Mouse (Mus musculus) fibroblast of lung, adult 2 months (primary cell): ENCODE results near the gene Ctrc.

Source experiments
- DNase-seq: peaks from one replicate; pipeline ENCODE4 v3.0.0-alpha.2; 2011; ENCODE audit warnings: low read depth

Gene Ctrc

GRCm38 (mm10) chr4:141845999-141846398 is at the start of gene Ctrc:
TSS of gene Ctrc (minus strand) at chr4:141846359.
- DNase-seq, result no peak

GRCm38 (mm10) chr4:141895772-141896171 is 49.6 kb upstream of the Ctrc start:
- no peak for DNase-seq

GRCm38 (mm10) chr4:141893157-141893784 is 47.1 kb upstream of the Ctrc start:
- no peak for DNase-seq

- no peak for DNase-seq
Measured at GRCm38 (mm10) chr4:141886385-141886968, 40.3 kb upstream of the Ctrc start.

GRCm38 (mm10) chr4:141885451-141885850 is 39.3 kb upstream of the Ctrc start:
- no peak for DNase-seq

GRCm38 (mm10) chr4:141882858-141883257 is 36.7 kb upstream of the Ctrc start:
- no peak for DNase-seq

GRCm38 (mm10) chr4:141881950-141882349 is 35.8 kb upstream of the Ctrc start:
- no peak for DNase-seq

- no peak for DNase-seq
Measured at GRCm38 (mm10) chr4:141881289-141881914, 35.2 kb upstream of the Ctrc start.

GRCm38 (mm10) chr4:141879875-141880274 is 33.7 kb upstream of the Ctrc start:
- no peak for DNase-seq

- DNase-seq, result no peak
Measured at GRCm38 (mm10) chr4:141879074-141879473, 32.9 kb upstream of the Ctrc start.

- no peak for DNase-seq
Measured at GRCm38 (mm10) chr4:141878621-141879020, 32.5 kb upstream of the Ctrc start.

- DNase-seq, result no peak
Measured at GRCm38 (mm10) chr4:141875481-141876108, 29.4 kb upstream of the Ctrc start.

GRCm38 (mm10) chr4:141874601-141875460 is 28.7 kb upstream of the Ctrc start, which contains the start of gene Efhd2:
TSS of gene Efhd2 (minus strand) at chr4:141874920.
- DNase-seq, result no peak

GRCm38 (mm10) chr4:141874111-141874600 is 28.0 kb upstream of the Ctrc start:
- DNase-seq, result no peak

- DNase-seq, result no peak
Measured at GRCm38 (mm10) chr4:141872977-141873376, 26.8 kb upstream of the Ctrc start.

GRCm38 (mm10) chr4:141871909-141872308 is 25.8 kb upstream of the Ctrc start:
- DNase-seq, result no peak

- no peak for DNase-seq
Measured at GRCm38 (mm10) chr4:141871333-141871725, 25.2 kb upstream of the Ctrc start.

- DNase-seq, result no peak
Measured at GRCm38 (mm10) chr4:141870666-141871332, 24.6 kb upstream of the Ctrc start.

GRCm38 (mm10) chr4:141869436-141870215 is 23.5 kb upstream of the Ctrc start:
- DNase-seq, result no peak

GRCm38 (mm10) chr4:141868051-141868450 is 21.9 kb upstream of the Ctrc start:
- DNase-seq, result no peak
